Mouse (Mus musculus): ENCODE measurements around the gene Pla2g5.

GRCm38 (mm10) chr4:138880811-138881584 is 17.7 kb upstream of the Pla2g5 start:
- TF ChIP-seq CTCF (IDR thresholded peaks at IDR 0.05) (no peak), POLR2A (IDR thresholded peaks at IDR 0.05; ENCODE audit: insufficient read depth, low read depth, low read length) (no peak), EP300 (IDR thresholded peaks at IDR 0.05; ENCODE audit: insufficient read depth, low read depth, low read length) (no peak)
